Mouse (Mus musculus): Measurements from ENCODE around the gene Hist2h3c1. TPM values are rescaled to one million over a fixed set of nuclear protein-coding genes. Genes with fewer than 3 reads are reported as not detected.

Gene Hist2h3c1
- total RNA-seq, 1 experiment from 2014 or later: not detected

Other genes with a start within 250 kb of the Hist2h3c1 start
- 14.0 and 29.1 TPM in 2 replicates for gene Vps45, start 188.2 kb upstream of the Hist2h3c1 start, total RNA-seq (2017)
- 24.3 and 34.7 TPM in 2 replicates for gene Otud7b, start 142.2 kb upstream of the Hist2h3c1 start, total RNA-seq (2017)
- gene Mtmr11, start 84.7 kb upstream of the Hist2h3c1 start, total RNA-seq (2017): not detected in 2 replicates
- 15.9 and 24.9 TPM in 2 replicates for gene Sf3b4, start 74.4 kb upstream of the Hist2h3c1 start, total RNA-seq (2017)
- gene Sv2a, start 65.5 kb upstream of the Hist2h3c1 start, total RNA-seq (2017): 1.2 and 3.3 TPM in 2 replicates
- gene Bola1, start 27.0 kb upstream of the Hist2h3c1 start, total RNA-seq (2017): 34.6 and 41.7 TPM in 2 replicates
- 114 and 199 TPM in 2 replicates for gene Hist2h2ab, start 26.8 kb upstream of the Hist2h3c1 start, total RNA-seq (2017)
- 1,288 and 1,422 TPM in 2 replicates for gene Hist2h2ac, start 25.8 kb upstream of the Hist2h3c1 start, total RNA-seq (2017)
- gene Hist2h2be, start 25.6 kb upstream of the Hist2h3c1 start, total RNA-seq (2017): 11.9 and 14.6 TPM in 2 replicates
- gene Hist2h3c2, start 7.6 kb upstream of the Hist2h3c1 start, total RNA-seq (2017): 51.2 and 125 TPM in 2 replicates
- 336 and 1,520 TPM in 2 replicates for gene Hist2h2aa2, start 6.4 kb upstream of the Hist2h3c1 start, total RNA-seq (2017)
- 3,498 and 3,576 TPM in 2 replicates for gene Hist2h2aa1, start 1.2 kb upstream of the Hist2h3c1 start, total RNA-seq (2017)
- 44.6 and 53.3 TPM in 2 replicates for gene Hist2h4, start 16.6 kb downstream of the Hist2h3c1 start, total RNA-seq (2017)
- gene Hist2h3b, start 22.0 kb downstream of the Hist2h3c1 start, total RNA-seq (2017): 222 and 285 TPM in 2 replicates
- gene Hist2h2bb, start 23.1 kb downstream of the Hist2h3c1 start, total RNA-seq (2017): 3,457 and 7,416 TPM in 2 replicates
- gene Fcgr1, start 47.3 kb downstream of the Hist2h3c1 start, total RNA-seq (2017): 1.7 and 4.9 TPM in 2 replicates
- not detected in 2 replicates for gene BC107364, start 205.6 kb downstream of the Hist2h3c1 start, total RNA-seq (2017)